Mouse (Mus musculus) CH12.LX (cell line): ENCODE data around the gene Xcl1. TPM values are rescaled to one million over a fixed set of nuclear protein-coding genes. Genes with fewer than 3 reads are reported as not detected.

Experiments
- DNase-seq: peaks from one replicate; pipeline ENCODE4 v3.0.0-alpha.2; 2013; ENCODE audit errors: extremely low read depth
- H3K27ac ChIP-seq: 2 replicates; pipeline ENCODE4 v1.5.1; 2012; ENCODE audit warnings: low read depth, mild to moderate bottlenecking, control low read depth, moderate library complexity; ENCODE audit not compliant: insufficient read depth
- H3K27me3 ChIP-seq: replicated peaks from 2 replicates; pipeline ENCODE3; 2012; ENCODE audit warnings: inconsistent platforms
- H3K36me3 ChIP-seq, 2 experiments: replicated peaks in 1 of 2; 2 replicates each; pipeline versions ENCODE3 to v1.6.1; 2012; ENCODE audit warnings: inconsistent platforms in 1 of 2, low read length in 1 of 2, mild to moderate bottlenecking in 1 of 2, mixed read lengths in 1 of 2, moderate library complexity in 1 of 2; ENCODE audit not compliant: control insufficient read depth in 1 of 2, insufficient read depth in 1 of 2
- H3K4me1 ChIP-seq, 2 experiments: 2 replicates each; pipeline ENCODE4 v1.6.1; 2012; ENCODE audit warnings: inconsistent platforms in 1 of 2, moderate library complexity in 1 of 2; ENCODE audit not compliant: insufficient read depth in 2 of 2, control insufficient read depth in 1 of 2
- H3K4me2 ChIP-seq: 2 replicates; pipeline ENCODE4 v1.6.1; 2012; ENCODE audit warnings: low read depth, mild to moderate bottlenecking, control low read depth; ENCODE audit not compliant: poor library complexity, insufficient read depth, severe bottlenecking
- H3K4me3 ChIP-seq, 3 experiments: fragments of 150-350 bp in 1 of 3; sonication (generic) in 1 of 3; replicated peaks in 1 of 3; 2 replicates each; pipeline versions ENCODE3 to v1.5.1; 2011 to 2012; ENCODE audit warnings: low read depth in 2 of 3, low read length in 2 of 3, mild to moderate bottlenecking in 2 of 3, moderate library complexity in 2 of 3, control low read depth in 1 of 3, improper control_type of control experiment in 1 of 3, inconsistent platforms in 1 of 3, mixed read lengths in 1 of 3; ENCODE audit not compliant: poor library complexity in 1 of 3
- H3K79me2 ChIP-seq: replicated peaks from 2 replicates; pipeline ENCODE4 v1.6.1; 2012; ENCODE audit warnings: mild to moderate bottlenecking, moderate library complexity; ENCODE audit not compliant: control insufficient read depth, poor library complexity, insufficient read depth, severe bottlenecking; ENCODE audit errors: extremely low read depth
- H3K9ac ChIP-seq: 2 replicates; pipeline ENCODE4 v1.6.1; 2012; ENCODE audit warnings: low read depth, mild to moderate bottlenecking, control low read depth, moderate library complexity; ENCODE audit not compliant: insufficient read depth
- H3K9me3 ChIP-seq: replicated peaks from 2 replicates; pipeline ENCODE3; 2012; ENCODE audit warnings: low read length, inconsistent platforms, mixed read lengths
- CHD1 ChIP-seq: IDR thresholded peaks from 2 replicates; pipeline ENCODE4 v1.6.1; 2012; ENCODE audit warnings: low read depth, low read length, improper control_type of control experiment, inconsistent platforms
- CHD2 ChIP-seq: IDR thresholded peaks from 2 replicates; pipeline ENCODE4 v1.6.1; 2011; ENCODE audit warnings: low read length, improper control_type of control experiment
- E2F4 ChIP-seq: IDR thresholded peaks from 2 replicates; pipeline ENCODE4 v1.6.1; 2011; ENCODE audit warnings: low read depth, low read length, improper control_type of control experiment; ENCODE audit not compliant: insufficient replicate concordance
- EP300 ChIP-seq: IDR thresholded peaks from 2 replicates; pipeline ENCODE4 v1.6.1; 2011; ENCODE audit warnings: low read length, improper control_type of control experiment
- ETS1 ChIP-seq: conservative IDR thresholded peaks from 2 replicates; pipeline ENCODE4 v1.6.1; 2012; ENCODE audit warnings: low read depth, mild to moderate bottlenecking, inconsistent platforms, low read length, improper control_type of control experiment, moderate library complexity
- HCFC1 ChIP-seq: IDR thresholded peaks from 2 replicates; pipeline ENCODE4 v1.6.1; 2012; ENCODE audit warnings: low read depth, mild to moderate bottlenecking, inconsistent platforms, low read length, improper control_type of control experiment
- IRF4 ChIP-seq: IDR thresholded peaks from 2 replicates; pipeline ENCODE4 v1.6.1; 2014; ENCODE audit warnings: low read depth, mild to moderate bottlenecking, inconsistent platforms, low read length, improper control_type of control experiment
- JUN ChIP-seq: IDR thresholded peaks from 2 replicates; pipeline ENCODE4 v1.6.1; 2011; ENCODE audit warnings: low read depth, mild to moderate bottlenecking, low read length, improper control_type of control experiment, moderate library complexity; ENCODE audit not compliant: insufficient read depth
- JUND ChIP-seq: conservative IDR thresholded peaks from 2 replicates; pipeline ENCODE4 v1.6.1; 2011; ENCODE audit warnings: low read depth, low read length, improper control_type of control experiment
- KAT2A ChIP-seq: IDR thresholded peaks from 2 replicates; pipeline ENCODE4 v1.6.1; 2012; ENCODE audit warnings: low read length, improper control_type of control experiment, inconsistent platforms; ENCODE audit not compliant: insufficient replicate concordance
- MAX ChIP-seq: IDR thresholded peaks from 2 replicates; pipeline ENCODE4 v1.6.1; 2011; ENCODE audit warnings: low read length, improper control_type of control experiment
- MEF2A ChIP-seq: IDR thresholded peaks from 2 replicates; pipeline ENCODE4 v1.6.1; 2014; ENCODE audit warnings: low read depth, mild to moderate bottlenecking, inconsistent platforms, low read length, improper control_type of control experiment, borderline replicate concordance
- MXI1 ChIP-seq: IDR thresholded peaks from 2 replicates; pipeline ENCODE4 v1.6.1; 2011; ENCODE audit warnings: mild to moderate bottlenecking, low read depth, low read length, improper control_type of control experiment
- NELFE ChIP-seq: IDR thresholded peaks from 2 replicates; pipeline ENCODE4 v1.6.1; 2011; ENCODE audit warnings: low read depth, low read length, improper control_type of control experiment
- NRF1 ChIP-seq: IDR thresholded peaks from 2 replicates; pipeline ENCODE4 v1.6.1; 2014; ENCODE audit warnings: low read depth, mild to moderate bottlenecking, inconsistent platforms, low read length, improper control_type of control experiment, moderate library complexity
- POLR2AphosphoS2 ChIP-seq: IDR thresholded peaks from 2 replicates; pipeline ENCODE4 v1.6.1; 2011; ENCODE audit warnings: low read depth, low read length, improper control_type of control experiment
- RAD21 ChIP-seq: IDR thresholded peaks from 2 replicates; pipeline ENCODE4 v1.6.1; 2011; ENCODE audit warnings: low read depth, mild to moderate bottlenecking, low read length, improper control_type of control experiment, moderate library complexity
- RCOR1 ChIP-seq: conservative IDR thresholded peaks from 2 replicates; pipeline ENCODE4 v1.6.1; 2012; ENCODE audit warnings: low read depth, mild to moderate bottlenecking, inconsistent platforms, low read length, improper control_type of control experiment
- SMC3 ChIP-seq: IDR thresholded peaks from 2 replicates; pipeline ENCODE4 v1.6.1; 2011; ENCODE audit warnings: low read depth, low read length, improper control_type of control experiment
- UBTF ChIP-seq: IDR thresholded peaks from 2 replicates; pipeline ENCODE4 v1.6.1; 2012; ENCODE audit warnings: low read depth, mild to moderate bottlenecking, inconsistent platforms, low read length, improper control_type of control experiment, moderate library complexity
- USF1 ChIP-seq: IDR thresholded peaks from 2 replicates; pipeline ENCODE4 v1.6.1; 2014; ENCODE audit warnings: low read depth, mild to moderate bottlenecking, inconsistent platforms, low read length, improper control_type of control experiment
- USF2 ChIP-seq: conservative IDR thresholded peaks from 2 replicates; pipeline ENCODE4 v1.6.1; 2011; ENCODE audit warnings: low read depth, low read length, improper control_type of control experiment
- ZC3H11A ChIP-seq: IDR thresholded peaks from 2 replicates; pipeline ENCODE4 v1.6.1; 2012; ENCODE audit warnings: low read depth, mild to moderate bottlenecking, inconsistent platforms, low read length, improper control_type of control experiment
- ZKSCAN1 ChIP-seq: IDR thresholded peaks from 2 replicates; pipeline ENCODE4 v1.6.1; 2012; ENCODE audit warnings: low read depth, inconsistent platforms, low read length, improper control_type of control experiment, borderline replicate concordance
- ZNF384 ChIP-seq: IDR thresholded peaks from 2 replicates; pipeline ENCODE4 v1.6.1; 2012; ENCODE audit warnings: low read depth, low read length, improper control_type of control experiment, inconsistent platforms
- dilution Hi-C: fragments of 300-500 bp; cut with MboI; formaldehyde crosslinking; loops from 2 replicates; pipeline ENCODE4 v1.14.3; 2020; ENCODE audit warnings: low sequenced_read_pairs; ENCODE audit not compliant: extremely low pct_unique_long_range_greater_than_20kb, extremely low pct_ligation_motif_present
- in situ Hi-C: fragments of 300-500 bp; cut with MboI; formaldehyde crosslinking; loops from 3 replicates; pipeline ENCODE4 v1.14.3; 2019; ENCODE audit warnings: low sequenced_read_pairs, low pct_ligation_motif_present, low pct_unique_long_range_greater_than_20kb, mixed read lengths
- polyA plus RNA-seq: library from polyadenylated mRNA; unstranded; fragments of >175 nt; gene quantifications from 2 replicates; pipeline ENCODE4 v1.2.1, GENCODE M21; 2012; ENCODE audit warnings: low read depth; ENCODE audit not compliant: insufficient read length
- total RNA-seq, 2 experiments: library from RNA; depleted of rRNA; stranded (reverse); fragments of 300-350 nt in 1 of 2; fragments of >200 nt in 1 of 2; gene quantifications; 2 replicates each; pipeline ENCODE4 v1.2.3; 2012 to 2014

The Xcl1 gene
- total and polyA plus RNA-seq, 3 experiments, result 0.46 to 0.68 TPM; not detected in 1

GRCm38 (mm10) chr1:164895806-164896205 lies 39.5 kb downstream of the Xcl1 start:
- DNase-seq, result no peak
- Histone ChIP-seq H3K79me2 (no peaks in the 10 kb centered on the region), H3K36me3 (no peaks in the 10 kb centered on the region), H3K4me2 (no peak overlapping the region), H3K9me3 (no peaks in the 10 kb centered on the region), H3K4me1 (peaks cover 0 to 5% of the 10 kb centered on the region in 2 experiments; a peak in 1 of 4 replicates), H3K4me3 (no peak overlapping the region), H3K27ac (no peak overlapping the region), H3K27me3 (no peaks in the 10 kb centered on the region), H3K9ac (no peak overlapping the region)
- in situ Hi-C loops, result loop anchor here (25.0 kb wide), 1 partner anchor 534 kb away; no protein-coding TSS in a partner anchor
- dilution Hi-C loops, result no loop called here
- TF ChIP-seq USF2 (no peak), ZC3H11A (no peak), HCFC1 (no peak), NELFE (no peak), IRF4 (no peak), CHD1 (no peak), NRF1 (no peak), MXI1 (no peak), KAT2A (no peak), USF1 (no peak), POLR2AphosphoS2 (no peak), E2F4 (no peak), MEF2A (no peak), JUND (no peak), ZNF384 (no peak), EP300 (no peak), UBTF (no peak), ETS1 (no peak), SMC3 (no peak), MAX (no peak)

GRCm38 (mm10) chr1:164890366-164890765 lies 45.0 kb downstream of the Xcl1 start:
- DNase-seq, result no peak
- Histone ChIP-seq H3K4me3 (no peak overlapping the region), H3K9me3 (no peaks in the 10 kb centered on the region), H3K4me2 (no peak overlapping the region), H3K4me1 (no peaks in the 10 kb centered on the region), H3K79me2 (no peaks in the 10 kb centered on the region), H3K9ac (no peak overlapping the region), H3K36me3 (no peaks in the 10 kb centered on the region), H3K27me3 (no peaks in the 10 kb centered on the region), H3K27ac (no peak overlapping the region)
- in situ Hi-C loops, result loop anchor here (25.0 kb wide), 1 partner anchor 528 kb away; no protein-coding TSS in a partner anchor
- dilution Hi-C loops, result no loop called here
- TF ChIP-seq MEF2A (no peak), USF1 (no peak), ZKSCAN1 (no peak), RCOR1 (no peak), CHD2 (no peak), UBTF (no peak), MAX (no peak), RAD21 (no peak), JUN (no peak)
